Mouse (Mus musculus): ENCODE results near the gene Fam92b. TPM values are rescaled to one million over a fixed set of nuclear protein-coding genes. Genes with fewer than 3 reads are reported as not detected.

Gene Fam92b
- polyA plus RNA-seq, 1 experiment: 0.69 TPM

GRCm38 (mm10) chr8:120180445-120180970 is 3.2 kb upstream of the Fam92b start:
- H3K4me3 ChIP-seq (ENCODE audit: insufficient read depth, low read length): no peak overlapping the region
- H3K4me1 ChIP-seq (ENCODE audit: control insufficient read depth, insufficient read depth, low read length): peaks cover 6% of the 10 kb centered on the region
- TF ChIP-seq CTCF (IDR thresholded peaks at IDR 0.05; ENCODE audit: extremely low read depth, insufficient read depth, low read length): no peak
- no peak for TF ChIP-seq POLR2A (IDR thresholded peaks at IDR 0.05; ENCODE audit: extremely low read depth, insufficient read depth, low read length)
- no peak overlapping the region for H3K27ac ChIP-seq (ENCODE audit: insufficient read depth, low read length)

- Histone ChIP-seq H3K4me3 (ENCODE audit: insufficient read depth, low read length) (no peak overlapping the region), H3K4me1 (ENCODE audit: control insufficient read depth, insufficient read depth, low read length) (peaks cover 6% of the 10 kb centered on the region), H3K27ac (ENCODE audit: insufficient read depth, low read length) (no peak overlapping the region)
- TF ChIP-seq CTCF (IDR thresholded peaks at IDR 0.05; ENCODE audit: extremely low read depth, insufficient read depth, low read length): peak; percentile 97
- no peak for TF ChIP-seq POLR2A (IDR thresholded peaks at IDR 0.05; ENCODE audit: extremely low read depth, insufficient read depth, low read length)
Observed at GRCm38 (mm10) chr8:120179027-120179431, 1.8 kb upstream of the Fam92b start.

- no peak overlapping the region for H3K4me3 ChIP-seq (ENCODE audit: insufficient read depth, low read length)
- H3K4me1 ChIP-seq (ENCODE audit: control insufficient read depth, insufficient read depth, low read length): peaks cover 6% of the 10 kb centered on the region
- TF ChIP-seq POLR2A (IDR thresholded peaks at IDR 0.05; ENCODE audit: extremely low read depth, insufficient read depth, low read length) (no peak), CTCF (IDR thresholded peaks at IDR 0.05; ENCODE audit: extremely low read depth, insufficient read depth, low read length) (no peak)
- H3K27ac ChIP-seq (ENCODE audit: insufficient read depth, low read length): no peak overlapping the region
Observed at GRCm38 (mm10) chr8:120178124-120178514, 853 bp upstream of the Fam92b start.

GRCm38 (mm10) chr8:120176605-120177004 is 661 bp downstream of the Fam92b start:
- H3K4me3 ChIP-seq (ENCODE audit: insufficient read depth, low read length): no peak overlapping the region
- H3K4me1 ChIP-seq (ENCODE audit: control insufficient read depth, insufficient read depth, low read length): peaks cover 6% of the 10 kb centered on the region
- no peak overlapping the region for H3K27ac ChIP-seq (ENCODE audit: insufficient read depth, low read length)
- TF ChIP-seq POLR2A (IDR thresholded peaks at IDR 0.05; ENCODE audit: extremely low read depth, insufficient read depth, low read length) (no peak), CTCF (IDR thresholded peaks at IDR 0.05; ENCODE audit: extremely low read depth, insufficient read depth, low read length) (no peak)

GRCm38 (mm10) chr8:120174606-120175005 is 2.7 kb downstream of the Fam92b start:
- H3K4me1 ChIP-seq (ENCODE audit: control insufficient read depth, insufficient read depth, low read length): peaks cover 6% of the 10 kb centered on the region
- H3K4me3 ChIP-seq (ENCODE audit: insufficient read depth, low read length): no peak overlapping the region
- H3K27ac ChIP-seq (ENCODE audit: insufficient read depth, low read length): no peak overlapping the region
- no peak for TF ChIP-seq POLR2A (IDR thresholded peaks at IDR 0.05; ENCODE audit: extremely low read depth, insufficient read depth, low read length)
- TF ChIP-seq CTCF (IDR thresholded peaks at IDR 0.05; ENCODE audit: extremely low read depth, insufficient read depth, low read length): no peak

GRCm38 (mm10) chr8:120173195-120173594 is 4.1 kb downstream of the Fam92b start:
- no peak for TF ChIP-seq CTCF (IDR thresholded peaks at IDR 0.05; ENCODE audit: extremely low read depth, insufficient read depth, low read length)
- Histone ChIP-seq H3K27ac (ENCODE audit: insufficient read depth, low read length) (no peak overlapping the region), H3K4me3 (ENCODE audit: insufficient read depth, low read length) (no peak overlapping the region)

GRCm38 (mm10) chr8:120169119-120169518 is 8.1 kb downstream of the Fam92b start:
- Histone ChIP-seq H3K27ac (ENCODE audit: insufficient read depth, low read length) (no peak overlapping the region), H3K4me3 (ENCODE audit: insufficient read depth, low read length) (no peak overlapping the region), H3K4me1 (ENCODE audit: control insufficient read depth, insufficient read depth, low read length) (peaks cover 4% of the 10 kb centered on the region)
- TF ChIP-seq CTCF (IDR thresholded peaks at IDR 0.05; ENCODE audit: extremely low read depth, insufficient read depth, low read length): no peak

More at GRCm38 (mm10) chr8:120173195-120173594, 4.1 kb downstream of the Fam92b start:
- H3K4me1 ChIP-seq (ENCODE audit: control insufficient read depth, insufficient read depth, low read length): peaks cover 6% of the 10 kb centered on the region

GRCm38 (mm10) chr8:120167821-120168220 is 9.4 kb downstream of the Fam92b start:
- Histone ChIP-seq H3K4me1 (ENCODE audit: control insufficient read depth, insufficient read depth, low read length) (peaks cover 4% of the 10 kb centered on the region), H3K27ac (ENCODE audit: insufficient read depth, low read length) (no peak overlapping the region), H3K4me3 (ENCODE audit: insufficient read depth, low read length) (no peak overlapping the region)
- no peak for TF ChIP-seq POLR2A (IDR thresholded peaks at IDR 0.05; ENCODE audit: extremely low read depth, insufficient read depth, low read length)
- TF ChIP-seq CTCF (IDR thresholded peaks at IDR 0.05; ENCODE audit: extremely low read depth, insufficient read depth, low read length): no peak

GRCm38 (mm10) chr8:120167136-120167535 is 10.1 kb downstream of the Fam92b start:
- Histone ChIP-seq H3K4me3 (ENCODE audit: insufficient read depth, low read length) (no peak overlapping the region), H3K4me1 (ENCODE audit: control insufficient read depth, insufficient read depth, low read length) (peaks cover 6% of the 10 kb centered on the region), H3K27ac (ENCODE audit: insufficient read depth, low read length) (no peak overlapping the region)
- no peak for TF ChIP-seq CTCF (IDR thresholded peaks at IDR 0.05; ENCODE audit: extremely low read depth, insufficient read depth, low read length)
- TF ChIP-seq POLR2A (IDR thresholded peaks at IDR 0.05; ENCODE audit: extremely low read depth, insufficient read depth, low read length): no peak

- H3K27ac ChIP-seq (ENCODE audit: insufficient read depth, low read length): no peak overlapping the region
- TF ChIP-seq CTCF (IDR thresholded peaks at IDR 0.05; ENCODE audit: extremely low read depth, insufficient read depth, low read length) (no peak), POLR2A (IDR thresholded peaks at IDR 0.05; ENCODE audit: extremely low read depth, insufficient read depth, low read length) (no peak)
- H3K4me1 ChIP-seq (ENCODE audit: control insufficient read depth, insufficient read depth, low read length): peaks cover 14% of the 10 kb centered on the region
- no peak overlapping the region for H3K4me3 ChIP-seq (ENCODE audit: insufficient read depth, low read length)
Observed at GRCm38 (mm10) chr8:120164026-120164425, 13.2 kb downstream of the Fam92b start.
